Mouse (Mus musculus): ENCODE measurements around the gene Pxmp4. TPM values are rescaled to one million over a fixed set of nuclear protein-coding genes. Genes with fewer than 3 reads are reported as not detected.
A peak's percentile ranks its signal among the peaks of the same experiment; 100 is the strongest.

Pxmp4 gene
- total RNA-seq, 2 experiments from 2014 or later = 30.9 to 35.7 TPM

GRCm38 (mm10) chr2:154572996-154573395, 30.5 kb downstream of the Pxmp4 start:
- DNase-seq = no peak

GRCm38 (mm10) chr2:154571976-154572375, 31.5 kb downstream of the Pxmp4 start:
- DNase-seq = no peak

GRCm38 (mm10) chr2:154571266-154571665, 32.2 kb downstream of the Pxmp4 start:
- DNase-seq = no peak

GRCm38 (mm10) chr2:154570666-154571065, 32.8 kb downstream of the Pxmp4 start:
- no peak for DNase-seq

GRCm38 (mm10) chr2:154569836-154570286, 33.6 kb downstream of the Pxmp4 start, which contains the start of gene E2f1:
E2f1 (minus strand) TSS chr2:154569892.
- DNase-seq = peak; percentile 97 to 99

- peak; percentile 79 to 90 for DNase-seq
Measured at GRCm38 (mm10) chr2:154569071-154569748, 34.3 kb downstream of the Pxmp4 start.

- DNase-seq = peak; percentile 25 to 44
Measured at GRCm38 (mm10) chr2:154568329-154569070, 35.0 kb downstream of the Pxmp4 start.

- no peak for DNase-seq
Measured at GRCm38 (mm10) chr2:154567766-154568165, 35.7 kb downstream of the Pxmp4 start.

GRCm38 (mm10) chr2:154566641-154567040, 36.9 kb downstream of the Pxmp4 start:
- DNase-seq = no peak

GRCm38 (mm10) chr2:154565562-154565961, 37.9 kb downstream of the Pxmp4 start:
- no peak for DNase-seq

GRCm38 (mm10) chr2:154563612-154564170, 39.8 kb downstream of the Pxmp4 start:
- DNase-seq = no peak

GRCm38 (mm10) chr2:154558264-154559039, 45.1 kb downstream of the Pxmp4 start, which contains the start of gene Necab3:
Necab3 (minus strand) TSS chr2:154558890.
- DNase-seq = peak; percentile 69 to 77

- no peak for DNase-seq
Measured at GRCm38 (mm10) chr2:154557184-154557832, 46.2 kb downstream of the Pxmp4 start.

- DNase-seq = no peak
Measured at GRCm38 (mm10) chr2:154555235-154555634, 48.3 kb downstream of the Pxmp4 start.

- DNase-seq = peak; percentile 77 to 87
Measured at GRCm38 (mm10) chr2:154552424-154552907, 51.0 kb downstream of the Pxmp4 start.

- no peak for DNase-seq
Measured at GRCm38 (mm10) chr2:154551927-154552326, 51.6 kb downstream of the Pxmp4 start.

- DNase-seq = no peak
Measured at GRCm38 (mm10) chr2:154551476-154551875, 52.0 kb downstream of the Pxmp4 start, which contains the start of gene Actl10. Actl10 (plus strand) TSS chr2:154551776.

GRCm38 (mm10) chr2:154550937-154551336, 52.6 kb downstream of the Pxmp4 start:
- no peak for DNase-seq

- DNase-seq = no peak
Measured at GRCm38 (mm10) chr2:154549886-154550189, 53.7 kb downstream of the Pxmp4 start.

- DNase-seq = peak; percentile 79 to 87
Measured at GRCm38 (mm10) chr2:154549127-154549885, 54.2 kb downstream of the Pxmp4 start.

- DNase-seq = peak; percentile 27 to 34
Measured at GRCm38 (mm10) chr2:154548688-154549087, 54.8 kb downstream of the Pxmp4 start.

Data from adrenal gland, postnatal 36 days (tissue).